Mouse (Mus musculus) stomach, postnatal 0 days (tissue): ENCODE measurements at regions not wholly inside any gene's neighbourhood (a gene's known extent, or its start where the extent isn't known, plus 50 kb on each side); places are given as distances from the start of the nearest gene placed in this dataset.

ENCODE experiments used
- CTCF ChIP-seq: IDR thresholded peaks from 2 replicates; pipeline ENCODE4 v1.5.1; 2016; ENCODE audit warnings: antibody characterized with exemption, low read depth, mild to moderate bottlenecking, moderate library complexity
- EP300 ChIP-seq: optimal IDR thresholded peaks from 2 replicates; pipeline ENCODE3; 2016; ENCODE audit warnings: antibody characterized with exemption

DNA sequence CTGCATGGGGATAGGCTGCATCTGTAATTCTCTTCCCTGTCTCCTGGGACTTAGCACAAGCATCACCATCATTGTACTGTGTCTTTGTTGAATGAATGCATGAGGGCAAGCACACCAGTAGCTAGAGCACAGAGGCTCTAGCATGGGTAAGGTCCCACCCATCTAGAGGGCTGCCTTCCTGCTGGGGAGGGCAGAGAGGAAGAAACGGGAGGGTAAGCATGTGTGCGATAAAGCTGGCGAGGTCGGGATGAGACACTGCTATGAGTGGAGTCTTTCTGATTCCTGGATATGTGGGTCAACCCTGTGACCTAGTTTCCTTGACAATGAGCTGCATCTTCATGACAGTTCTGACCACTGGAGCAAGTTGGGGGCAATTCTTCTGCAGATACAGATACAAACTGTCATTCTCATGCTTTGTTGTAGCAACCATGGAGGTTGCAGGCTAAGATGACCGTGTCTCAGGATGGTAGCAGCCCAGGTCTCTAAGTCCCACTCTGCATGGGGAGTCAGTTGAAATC is 280.5 kb upstream of the Chd6 start:
- no peak for TF ChIP-seq CTCF
- no peak for TF ChIP-seq EP300
